Mouse (Mus musculus): Measurements from ENCODE around the gene E030030I06Rik. TPM values are rescaled to one million over a fixed set of nuclear protein-coding genes. Genes with fewer than 3 reads are reported as not detected.
"Not testable (repeated sequence)": the region's sequence is repeated elsewhere in the genome, so short reads cannot be mapped to it uniquely, and the experiment has no call there.

E030030I06Rik gene
- polyA plus RNA-seq, 1 experiment from 2014 or later, result 10.8 TPM

DNA sequence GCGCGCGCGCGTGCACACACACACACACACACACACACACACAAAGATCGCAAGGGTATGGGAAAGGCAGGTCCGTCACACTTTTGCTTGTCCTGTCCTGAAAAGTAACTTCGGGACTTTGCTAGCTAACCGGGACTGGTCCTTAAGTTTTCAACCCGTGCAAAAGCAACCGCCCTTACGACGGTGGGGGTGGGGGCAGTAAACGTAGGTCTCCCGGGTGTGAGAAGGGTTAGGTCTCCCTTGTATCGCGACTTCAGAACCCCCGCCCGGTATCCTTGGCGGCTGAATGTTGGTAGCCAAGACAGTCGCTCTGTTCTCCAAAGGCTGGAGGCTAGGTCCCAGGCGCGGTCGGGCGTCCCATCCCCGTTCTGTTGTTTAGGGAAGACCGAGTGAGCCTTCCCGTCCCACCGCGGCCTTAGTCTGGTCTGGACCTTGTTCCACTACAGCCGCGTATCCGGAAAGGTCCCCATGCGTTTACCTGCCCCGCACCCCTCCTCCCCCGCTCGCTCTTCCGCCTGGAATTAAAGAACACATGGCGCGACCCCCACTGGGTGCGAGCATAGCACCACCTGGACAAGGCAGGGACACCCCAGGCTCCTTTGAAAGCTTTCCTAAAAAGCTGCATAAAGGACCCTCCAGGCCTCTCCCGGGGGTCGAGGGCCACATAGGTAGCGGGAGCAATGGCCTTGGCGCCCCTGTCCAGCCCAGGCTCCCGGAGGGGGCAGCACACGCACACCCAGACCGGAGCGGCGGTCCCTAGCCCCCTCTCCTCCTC is 808 bp upstream of the E030030I06Rik start:
- Histone ChIP-seq H3K9ac (peak overlapping the region; percentile 60; the same call in 1 of the 2 replicates), H3K4me1 (peaks cover 31% of the 10 kb centered on the region), H3K4me2 (peak overlapping the region; percentile 88), H3K27me3 (peaks cover 38% of the 10 kb centered on the region), H3K36me3 (no peaks in the 10 kb centered on the region), H3K9me3 (no peaks in the 10 kb centered on the region), H3K27ac (no peak overlapping the region), H3K4me3 (peak overlapping the region; percentile 71)
- no peak for ATAC-seq (ENCODE audit: insufficient number of reproducible peaks, low FRiP score, low TSS enrichment, low read depth)
- under 1% methylated on average over 50 of the region's 50 CpGs for WGBS

DNA sequence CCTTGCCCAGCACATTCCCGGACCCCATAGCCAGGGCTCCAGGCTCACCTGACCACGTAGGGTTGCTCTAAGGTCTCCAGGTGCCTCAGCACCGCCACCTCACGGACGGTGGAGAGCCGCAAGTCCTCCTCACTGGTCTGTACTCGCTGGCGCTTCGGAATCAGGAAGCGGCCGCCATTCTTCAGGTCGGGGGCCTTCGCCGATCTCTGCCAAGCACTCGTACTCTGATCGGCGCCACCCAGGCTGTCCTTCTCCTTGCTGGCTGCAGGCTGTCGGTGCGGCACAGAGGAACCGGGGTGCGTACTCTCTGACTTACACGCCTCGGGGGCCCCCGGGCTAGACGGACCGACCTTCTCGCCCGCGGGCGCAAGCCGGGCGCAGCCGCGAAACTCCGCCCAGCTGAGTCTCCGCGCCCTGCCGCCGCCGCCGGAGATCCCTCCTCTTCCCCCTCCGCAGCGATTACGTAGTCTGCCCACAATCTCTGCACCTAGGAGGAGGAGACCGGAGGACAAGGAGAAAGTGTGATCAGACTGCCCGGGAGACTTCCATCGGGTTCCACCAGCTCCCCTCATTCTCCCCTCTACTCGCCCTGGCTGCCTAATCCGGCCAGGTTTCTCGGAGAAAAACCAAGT is 513 bp downstream of the E030030I06Rik start:
- peak; percentile 89 for ATAC-seq (ENCODE audit: insufficient number of reproducible peaks, low FRiP score, low TSS enrichment, low read depth)
- Histone ChIP-seq H3K4me2 (peak overlapping the region; percentile 88), H3K9me3 (no peaks in the 10 kb centered on the region), H3K27ac (peak overlapping the region; percentile 63; the same call in 1 of the 2 replicates), H3K9ac (peak overlapping the region; percentile 60), H3K4me1 (peaks cover 26% of the 10 kb centered on the region), H3K4me3 (peak overlapping the region; percentile 71), H3K36me3 (no peaks in the 10 kb centered on the region), H3K27me3 (peaks cover 32% of the 10 kb centered on the region)
- under 1% methylated on average over 46 of the region's 50 CpGs for WGBS

DNA sequence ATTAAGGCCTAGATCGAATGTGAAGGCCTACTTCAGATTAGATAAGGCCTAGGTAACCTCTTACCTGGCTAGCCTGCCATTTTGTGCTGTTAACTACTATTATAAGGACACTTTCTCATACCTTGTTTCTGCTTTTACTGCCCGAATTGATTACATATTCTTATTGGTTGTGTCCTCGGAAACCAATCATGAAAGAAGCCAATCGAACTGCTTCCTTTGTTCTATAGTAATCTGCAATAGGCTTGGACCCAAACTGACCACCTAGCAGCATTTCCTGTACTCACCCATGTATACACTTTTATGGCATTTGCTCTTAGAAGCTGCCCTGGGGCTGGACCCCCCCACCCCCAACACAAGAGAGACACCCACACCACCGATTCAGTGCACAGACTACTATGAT is 6.1 kb downstream of the E030030I06Rik start:
- H3K36me3 ChIP-seq, result no peaks in the 10 kb centered on the region
- H3K9ac ChIP-seq, result no peak overlapping the region
- no peak overlapping the region for H3K27ac ChIP-seq
- 68% methylated on average over 5 of the region's 5 CpGs for WGBS
- H3K27me3 ChIP-seq, result no peaks in the 10 kb centered on the region
- no peak overlapping the region for H3K4me3 ChIP-seq
- H3K4me1 ChIP-seq, result no peaks in the 10 kb centered on the region
- H3K9me3 ChIP-seq, result no peaks in the 10 kb centered on the region
- ATAC-seq (ENCODE audit: insufficient number of reproducible peaks, low FRiP score, low TSS enrichment, low read depth), result no peak
- H3K4me2 ChIP-seq, result no peak overlapping the region

DNA sequence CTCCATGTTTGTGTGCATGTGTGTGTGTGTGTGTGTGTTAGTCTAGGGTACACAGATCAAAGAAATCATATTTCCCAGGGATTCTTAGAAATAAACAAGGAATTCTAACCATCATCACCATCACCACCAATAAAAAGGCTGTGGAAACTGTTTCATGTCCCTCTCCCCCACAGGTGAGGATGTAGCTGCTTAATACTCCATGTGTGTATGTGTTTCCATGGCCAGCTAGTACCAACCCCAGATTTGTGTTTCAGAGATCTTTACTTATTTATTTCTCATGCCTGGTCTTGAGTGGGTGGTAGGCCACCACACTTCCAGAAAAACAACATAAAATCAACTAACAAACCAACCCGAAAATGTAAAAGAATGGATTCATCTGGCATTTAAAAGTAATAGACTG is 6.9 kb downstream of the E030030I06Rik start:
- H3K36me3 ChIP-seq; H3K9ac ChIP-seq; ATAC-seq (ENCODE audit: insufficient number of reproducible peaks, low FRiP score, low TSS enrichment, low read depth); H3K4me3 ChIP-seq; H3K9me3 ChIP-seq; H3K27me3 ChIP-seq; H3K4me1 ChIP-seq; H3K4me2 ChIP-seq; H3K27ac ChIP-seq: not testable (repeated sequence)
- 87% methylated on average over 1 of the region's 1 CpGs for WGBS

DNA sequence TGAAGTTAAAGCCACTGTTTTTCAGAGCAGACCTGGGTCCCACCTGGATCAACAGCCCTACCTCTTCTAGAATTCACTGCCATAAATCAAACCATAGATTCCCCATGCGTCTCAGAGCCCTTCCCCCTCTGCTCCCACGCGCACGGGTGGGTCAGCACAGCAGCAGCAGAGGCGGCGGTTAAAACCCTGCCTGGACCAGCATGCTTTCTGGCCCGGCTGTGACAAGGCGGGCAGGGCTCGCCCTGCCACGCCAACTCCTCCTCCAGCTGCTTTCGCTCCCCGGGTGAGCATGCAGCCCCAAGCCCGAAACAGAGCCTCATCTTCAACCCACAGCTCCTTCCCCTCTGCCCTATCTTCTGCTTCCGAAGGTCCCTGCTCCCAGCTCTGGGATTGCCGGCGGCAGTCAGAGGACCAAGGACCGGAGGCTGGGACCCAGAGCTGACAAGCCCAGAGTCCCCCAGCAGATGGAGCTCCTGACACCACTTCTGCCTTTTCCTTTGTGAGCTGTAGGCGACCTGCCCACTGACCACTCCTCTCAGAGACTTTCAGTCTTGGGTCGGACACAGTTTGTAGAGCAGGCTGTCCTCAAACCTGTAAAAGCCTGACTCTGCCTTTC is 8.3 kb downstream of the E030030I06Rik start:
- H3K27me3 ChIP-seq, result no peaks in the 10 kb centered on the region
- no peaks in the 10 kb centered on the region for H3K4me1 ChIP-seq
- H3K36me3 ChIP-seq, result no peaks in the 10 kb centered on the region
- H3K27ac ChIP-seq, result no peak overlapping the region
- peak overlapping the region; percentile 45 for H3K4me3 ChIP-seq
- ATAC-seq (ENCODE audit: insufficient number of reproducible peaks, low FRiP score, low TSS enrichment, low read depth), result no peak
- H3K4me2 ChIP-seq, result peak overlapping the region; percentile 79
- WGBS, result 1% methylated on average over 19 of the region's 19 CpGs
- peak overlapping the region; percentile 26; the same call in 1 of the 2 replicates for H3K9ac ChIP-seq
- no peaks in the 10 kb centered on the region for H3K9me3 ChIP-seq

DNA sequence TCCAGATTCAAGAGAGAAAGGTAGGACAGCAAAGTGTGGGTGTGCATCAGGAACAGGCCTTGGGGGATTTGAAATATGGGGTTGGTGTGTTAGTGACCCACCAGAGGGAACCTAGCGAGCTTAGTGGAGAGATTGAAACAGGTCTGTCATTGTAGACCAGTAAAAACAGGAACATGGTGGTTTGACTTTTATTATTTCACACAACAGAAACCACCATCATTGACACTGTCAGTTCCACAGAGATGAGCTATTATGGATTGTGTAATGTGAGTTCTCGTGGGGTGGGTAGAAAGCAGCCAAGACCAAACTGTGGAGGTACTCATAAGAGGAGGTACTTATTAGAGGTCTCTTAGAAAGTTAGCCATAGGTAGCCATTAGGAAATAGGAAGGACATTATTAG is 74.5 kb downstream of the E030030I06Rik start:
- no peak overlapping the region for H3K27ac ChIP-seq
- H3K4me3 ChIP-seq, result no peak overlapping the region
- WGBS, result 89% methylated on average over 2 of the region's 2 CpGs
- H3K4me1 ChIP-seq, result no peaks in the 10 kb centered on the region
- H3K9ac ChIP-seq, result no peak overlapping the region
- ATAC-seq (ENCODE audit: insufficient number of reproducible peaks, low FRiP score, low TSS enrichment, low read depth), result no peak
- H3K4me2 ChIP-seq, result no peak overlapping the region
- H3K36me3 ChIP-seq, result no peaks in the 10 kb centered on the region
- H3K27me3 ChIP-seq, result no peaks in the 10 kb centered on the region
- no peaks in the 10 kb centered on the region for H3K9me3 ChIP-seq

DNA sequence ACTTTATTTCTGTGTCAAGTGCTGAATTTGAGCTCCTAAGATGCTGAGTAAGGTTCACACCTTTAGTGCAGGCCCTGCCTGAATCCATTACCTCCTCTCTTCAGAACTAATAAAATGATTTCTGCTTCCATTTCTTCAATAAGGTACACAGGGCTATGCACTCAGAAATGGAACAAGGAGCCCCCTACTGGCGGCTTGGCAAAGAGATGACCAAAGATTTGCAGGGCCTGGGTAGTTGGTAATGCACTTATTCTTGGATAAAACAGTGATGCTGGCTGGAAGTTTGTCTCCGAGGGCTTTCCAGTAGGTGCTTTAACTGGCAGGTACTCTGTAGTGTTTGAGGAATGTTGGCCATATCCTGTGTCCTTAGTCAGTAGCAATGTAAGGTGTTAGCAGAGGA is 76.3 kb downstream of the E030030I06Rik start:
- H3K9me3 ChIP-seq, result no peaks in the 10 kb centered on the region
- no peak overlapping the region for H3K9ac ChIP-seq
- H3K4me1 ChIP-seq, result no peaks in the 10 kb centered on the region
- H3K36me3 ChIP-seq, result no peaks in the 10 kb centered on the region
- no peak overlapping the region for H3K4me3 ChIP-seq
- H3K27me3 ChIP-seq, result no peaks in the 10 kb centered on the region
- H3K27ac ChIP-seq, result no peak overlapping the region
- no peak for ATAC-seq (ENCODE audit: insufficient number of reproducible peaks, low FRiP score, low TSS enrichment, low read depth)
- H3K4me2 ChIP-seq, result no peak overlapping the region
- WGBS, result 59% methylated on average over 2 of the region's 2 CpGs

DNA sequence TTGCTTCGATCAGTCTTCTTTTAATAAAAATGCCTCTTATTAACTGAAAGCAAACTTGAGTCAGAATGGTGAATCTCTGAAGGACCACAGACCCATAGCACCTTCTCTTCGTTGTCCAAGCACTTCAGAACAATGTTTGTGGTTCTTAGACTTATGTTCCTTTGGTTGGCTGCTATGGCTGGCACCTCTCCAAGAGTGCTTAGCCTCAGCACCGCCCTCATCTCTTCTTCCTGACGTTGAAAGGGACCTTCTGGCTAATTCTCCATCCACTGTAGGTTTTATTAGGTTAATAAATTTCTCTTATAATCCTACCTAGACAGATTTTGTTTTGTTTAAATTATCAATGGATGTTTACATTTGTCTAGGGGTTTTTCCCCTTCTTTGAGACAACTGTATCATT is 78.5 kb downstream of the E030030I06Rik start:
- no peak for ATAC-seq (ENCODE audit: insufficient number of reproducible peaks, low FRiP score, low TSS enrichment, low read depth)
- Histone ChIP-seq H3K27me3 (no peaks in the 10 kb centered on the region), H3K4me1 (no peaks in the 10 kb centered on the region), H3K27ac (no peak overlapping the region), H3K4me3 (no peak overlapping the region), H3K36me3 (no peaks in the 10 kb centered on the region), H3K4me2 (no peak overlapping the region), H3K9ac (no peak overlapping the region), H3K9me3 (no peaks in the 10 kb centered on the region)
- WGBS, result 55% methylated on average over 4 of the region's 4 CpGs

DNA sequence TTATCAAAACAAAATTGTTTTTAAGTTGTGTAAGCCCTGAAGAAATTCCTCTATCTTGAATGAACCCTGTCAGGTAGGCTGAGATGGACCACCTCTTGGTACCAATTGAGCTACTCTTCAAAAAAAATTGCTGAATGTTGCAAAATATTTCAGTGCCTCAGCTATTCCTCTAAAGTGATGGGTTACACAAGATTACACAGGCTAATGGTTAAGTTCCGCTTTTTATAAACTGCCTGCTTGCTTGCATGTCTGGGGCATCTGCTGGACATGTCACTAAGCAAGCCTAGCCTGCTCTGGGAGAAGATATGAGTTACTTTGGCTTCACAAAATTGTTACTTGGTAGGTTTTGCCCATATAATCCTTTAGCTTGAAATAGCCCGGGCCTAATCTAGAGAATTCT is 78.9 kb downstream of the E030030I06Rik start:
- Histone ChIP-seq H3K27ac (no peak overlapping the region), H3K4me2 (no peak overlapping the region), H3K9ac (no peak overlapping the region), H3K4me3 (no peak overlapping the region), H3K27me3 (no peaks in the 10 kb centered on the region), H3K36me3 (no peaks in the 10 kb centered on the region), H3K4me1 (no peaks in the 10 kb centered on the region), H3K9me3 (no peaks in the 10 kb centered on the region)
- 90% methylated on average over 2 of the region's 2 CpGs for WGBS
- no peak for ATAC-seq (ENCODE audit: insufficient number of reproducible peaks, low FRiP score, low TSS enrichment, low read depth)

DNA sequence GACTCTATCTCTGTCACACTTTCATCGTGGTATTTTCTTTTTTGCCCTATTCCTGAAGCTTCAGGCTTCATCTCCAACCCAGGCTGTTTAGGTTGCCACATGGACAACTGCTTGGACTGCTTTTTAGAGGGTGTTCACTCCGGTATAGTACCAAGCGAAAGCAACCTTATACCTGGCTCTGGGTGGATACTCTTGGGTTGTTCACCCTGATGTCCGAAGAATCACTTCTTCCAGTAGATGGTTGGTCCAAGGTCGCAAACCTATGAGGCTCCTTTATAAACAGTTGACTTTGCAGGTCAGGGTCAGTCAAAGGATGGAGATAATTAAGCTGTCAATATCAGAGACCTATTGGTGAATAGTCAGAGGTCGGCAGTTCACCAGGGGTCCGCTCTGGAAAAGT is 81.1 kb downstream of the E030030I06Rik start, which contains the start of gene 4930444G20Rik:
4930444G20Rik (minus strand) TSS at position 101 of the 400 bp plus-strand sequence.
- not testable (repeated sequence) for H3K9me3 ChIP-seq; H3K36me3 ChIP-seq; H3K27ac ChIP-seq; H3K9ac ChIP-seq; H3K4me3 ChIP-seq; ATAC-seq (ENCODE audit: insufficient number of reproducible peaks, low FRiP score, low TSS enrichment, low read depth); H3K27me3 ChIP-seq; H3K4me2 ChIP-seq; H3K4me1 ChIP-seq
- 93% methylated on average over 7 of the region's 7 CpGs for WGBS

Data from limb, embryonic 15.5 days (tissue).